Mouse (Mus musculus) heart, adult 2 months (tissue): ENCODE measurements around the gene Nav1. TPM values are rescaled to one million over a fixed set of nuclear protein-coding genes. Genes with fewer than 3 reads are reported as not detected.

Experiments used
- DNase-seq, 2 experiments: peaks; one replicate each; pipeline ENCODE4 v3.0.0; 2021
- H3K27ac ChIP-seq: fragments of 200-600 bp; 2 replicates; pipeline ENCODE4 v1.8.1; 2022
- H3K27me3 ChIP-seq: fragments of 200-500 bp; 2 replicates; pipeline ENCODE4 v1.6.1; 2012; ENCODE audit warnings: mild to moderate bottlenecking, low read length, inconsistent platforms, mixed read lengths; ENCODE audit not compliant: control insufficient read depth, insufficient read depth
- H3K36me3 ChIP-seq: fragments of 200-500 bp; 2 replicates; pipeline ENCODE4 v1.6.1; 2012; ENCODE audit warnings: low read length, inconsistent platforms; ENCODE audit not compliant: control insufficient read depth, insufficient read depth
- H3K4me1 ChIP-seq: fragments of 200-500 bp; 2 replicates; pipeline ENCODE4 v1.6.1; 2011; ENCODE audit warnings: low read length; ENCODE audit not compliant: control insufficient read depth, insufficient read depth
- H3K4me3 ChIP-seq: fragments of 200-600 bp; 2 replicates; pipeline ENCODE4 v1.8.1; 2022
- H3K79me2 ChIP-seq: fragments of 200-500 bp; replicated peaks from 2 replicates; pipeline ENCODE4 v1.6.1; 2012; ENCODE audit warnings: mild to moderate bottlenecking, inconsistent platforms, low read length, moderate library complexity, mixed read lengths; ENCODE audit not compliant: control insufficient read depth, insufficient read depth
- H3K9ac ChIP-seq: fragments of 200-500 bp; 2 replicates; pipeline ENCODE4 v1.6.1; 2012; ENCODE audit warnings: low read depth, mild to moderate bottlenecking, control low read depth, inconsistent platforms, low read length, mixed read lengths
- CTCF ChIP-seq: fragments of 200-600 bp; IDR thresholded peaks from 2 replicates; pipeline ENCODE4 v1.8.1; 2022; ENCODE audit warnings: antibody characterized with exemption, mild to moderate bottlenecking, moderate library complexity
- EP300 ChIP-seq: fragments of 200-500 bp; IDR thresholded peaks from 2 replicates; pipeline ENCODE4 v1.6.1; 2011; ENCODE audit warnings: low read depth, low read length, control low read depth; ENCODE audit not compliant: insufficient read depth
- POLR2A ChIP-seq: fragments of 200-500 bp; IDR thresholded peaks from 2 replicates; pipeline ENCODE4 v1.6.1; 2011; ENCODE audit warnings: mild to moderate bottlenecking, low read depth, low read length, control low read depth; ENCODE audit not compliant: insufficient read depth
- WGBS: fragments of 180-500 bp; shearing (Covaris S2); methylation state at CpG from one replicate; pipeline ENCODE4 v1.1.7; 2018; 5-methylcytosine and 5-hydroxymethylcytosine counted together
- intact Hi-C: fragments of 180-260 bp; cut with DNase I; formaldehyde crosslinking; loops from one replicate; pipeline ENCODE4 v1.15.1; 2025
- polyA plus RNA-seq: library from polyadenylated mRNA; depleted of rRNA; stranded (reverse); fragments of >200 nt; gene quantifications from 2 replicates; pipeline ENCODE4 v1.2.3, GENCODE M21; 2012
- total RNA-seq, 2 experiments: library from RNA; stranded (reverse); gene quantifications; 2 replicates each; pipeline ENCODE4 v1.2.3; 2021

The Nav1 gene
- total and polyA plus RNA-seq, 3 experiments: 15.2 to 20.7 (median 19.1) TPM

DNA sequence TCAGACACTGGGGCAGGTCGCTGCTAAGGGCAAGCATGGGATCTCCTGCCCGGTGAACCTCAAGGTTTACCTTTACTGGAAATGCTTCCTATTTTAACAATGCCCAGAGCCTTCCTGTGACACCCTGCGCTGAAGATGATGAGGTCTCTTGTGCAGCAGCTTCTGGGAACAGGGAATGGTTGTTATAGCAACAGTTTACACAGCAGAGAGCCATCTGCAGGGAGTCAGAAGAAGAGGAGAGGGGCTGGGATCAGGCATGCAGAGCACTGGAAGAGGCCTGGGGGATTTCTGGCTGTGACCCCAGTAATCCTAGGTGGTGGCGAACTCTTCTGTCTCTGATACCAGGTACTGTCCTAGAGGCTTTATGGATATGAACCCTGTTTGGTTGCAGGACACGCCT lies 61.0 kb downstream of the Nav1 start:
- DNase-seq: no peak
- WGBS: 76% methylated on average over 5 of the region's 5 CpGs
- no peaks in the 10 kb centered on the region for H3K36me3 ChIP-seq
- H3K4me3 ChIP-seq: no peak overlapping the region
- H3K4me1 ChIP-seq: peaks cover 19% of the 10 kb centered on the region
- intact Hi-C loops: no loop called here
- TF ChIP-seq CTCF (no peak), EP300 (no peak), POLR2A (no peak)
- no peaks in the 10 kb centered on the region for H3K27me3 ChIP-seq
- H3K79me2 ChIP-seq: no peaks in the 10 kb centered on the region
- H3K27ac ChIP-seq: no peak overlapping the region
- H3K9ac ChIP-seq: no peak overlapping the region

- peak; percentile 97 for TF ChIP-seq EP300
- peak; percentile 95 for TF ChIP-seq CTCF
- TF ChIP-seq POLR2A: no peak
- peak; percentile 84 to 86 for DNase-seq
- H3K9ac ChIP-seq: no peak overlapping the region
- peaks cover 21% of the 10 kb centered on the region for H3K4me1 ChIP-seq
- H3K27me3 ChIP-seq: no peaks in the 10 kb centered on the region
- no peak overlapping the region for H3K4me3 ChIP-seq
- 26% methylated on average over 16 of the region's 16 CpGs for WGBS
- intact Hi-C loops: loop anchor here (1.0 kb wide), 2 partner anchors 126 to 155 kb away; no protein-coding TSS in a partner anchor
- no peaks in the 10 kb centered on the region for H3K36me3 ChIP-seq
- H3K79me2 ChIP-seq: no peaks in the 10 kb centered on the region
- peak overlapping the region; percentile 24; the same call in 1 of the 2 replicates for H3K27ac ChIP-seq
Observed at GRCm38 (mm10) chr1:135544504-135545146, 62.5 kb downstream of the Nav1 start.

GRCm38 (mm10) chr1:135542841-135543810 lies 64.0 kb downstream of the Nav1 start:
- Histone ChIP-seq H3K4me3 (no peak overlapping the region), H3K27ac (peak overlapping the region; percentile 56), H3K9ac (no peak overlapping the region), H3K36me3 (no peaks in the 10 kb centered on the region), H3K79me2 (no peaks in the 10 kb centered on the region), H3K4me1 (peaks cover 15% of the 10 kb centered on the region), H3K27me3 (no peaks in the 10 kb centered on the region)
- intact Hi-C loops: no loop called here
- TF ChIP-seq EP300 (no peak), CTCF (no peak), POLR2A (no peak)
- WGBS: 47% methylated on average over 12 of the region's 12 CpGs
- peak in 1 of 2 experiments; percentile 56 for DNase-seq

- TF ChIP-seq POLR2A (no peak), EP300 (no peak), CTCF (no peak)
- Histone ChIP-seq H3K27me3 (no peaks in the 10 kb centered on the region), H3K4me1 (peaks cover 15% of the 10 kb centered on the region), H3K9ac (no peak overlapping the region), H3K79me2 (no peaks in the 10 kb centered on the region), H3K36me3 (no peaks in the 10 kb centered on the region), H3K4me3 (no peak overlapping the region), H3K27ac (peak overlapping the region; percentile 56; the same call in 1 of the 2 replicates)
- DNase-seq: no peak
- WGBS: 85% methylated on average over 9 of the region's 9 CpGs
- intact Hi-C loops: no loop called here
Observed at GRCm38 (mm10) chr1:135542080-135542479, 65.0 kb downstream of the Nav1 start.

GRCm38 (mm10) chr1:135540270-135540669 lies 66.8 kb downstream of the Nav1 start:
- WGBS: 25% methylated on average over 4 of the region's 4 CpGs
- no peak for TF ChIP-seq POLR2A
- peak; percentile 68; the same call in 1 of the 2 replicates for TF ChIP-seq EP300
- peak; percentile 76 for TF ChIP-seq CTCF
- intact Hi-C loops: loop anchor here (1.0 kb wide), 1 partner anchor 79 kb away; no protein-coding TSS in a partner anchor
- Histone ChIP-seq H3K79me2 (no peaks in the 10 kb centered on the region), H3K9ac (no peak overlapping the region), H3K4me1 (peaks cover 18% of the 10 kb centered on the region), H3K27me3 (no peaks in the 10 kb centered on the region), H3K27ac (no peak overlapping the region), H3K36me3 (no peaks in the 10 kb centered on the region), H3K4me3 (no peak overlapping the region)
- DNase-seq: peak; percentile 82 to 86
